Mouse (Mus musculus) central nervous system, embryonic 11.5 days (tissue): ENCODE results near the gene Recql5. TPM values are rescaled to one million over a fixed set of nuclear protein-coding genes. Genes with fewer than 3 reads are reported as not detected.

Experiments
- polyA plus RNA-seq: library from polyadenylated mRNA; depleted of rRNA; stranded (reverse); fragments of >200 nt; gene quantifications from 2 replicates; pipeline ENCODE4 v1.2.3, GENCODE M21; 2012; rRNA removed

The Recql5 gene
- polyA plus RNA-seq = 27.1 and 28.0 TPM in 2 replicates

GRCm38 (mm10) chr11:115933108-115933746 is at the start of gene Recql5, which contains the start of gene Sap30bp:
Gene Recql5 (minus strand): TSS chr11:115933477.
Gene Sap30bp (plus strand): TSS chr11:115933282.

GRCm38 (mm10) chr11:115974309-115975082 is 41.2 kb upstream of the Recql5 start, which contains the start of gene Itgb4:
Gene Itgb4 (plus strand): TSS chr11:115974709.

GRCm38 (mm10) chr11:115911632-115912376 is 21.5 kb downstream of the Recql5 start, which contains the start of gene Smim6:
Gene Smim6 (plus strand): TSS chr11:115912017.

GRCm38 (mm10) chr11:115899486-115900266 is 33.6 kb downstream of the Recql5 start, which contains the start of gene Smim5:
Gene Smim5 (plus strand): TSS chr11:115899966.

GRCm38 (mm10) chr11:115858354-115858753 is 74.9 kb downstream of the Recql5 start, which contains the start of gene Myo15b:
Gene Myo15b (plus strand): TSS chr11:115858406.

Other genes with a start within 250 kb of the Recql5 start
- 66.4 and 72.0 TPM in 2 replicates for gene Grb2, start 224.9 kb downstream of the Recql5 start, polyA plus RNA-seq
- 35.3 and 43.4 TPM in 2 replicates for gene Tmem94, start 168.0 kb downstream of the Recql5 start, polyA plus RNA-seq
- gene Caskin2, start 119.8 kb downstream of the Recql5 start, polyA plus RNA-seq = 22.0 and 25.5 TPM in 2 replicates
- gene Tsen54, start 118.8 kb downstream of the Recql5 start, polyA plus RNA-seq = 27.6 and 38.3 TPM in 2 replicates
- gene Llgl2, start 109.4 kb downstream of the Recql5 start, polyA plus RNA-seq = 5.4 and 6.8 TPM in 2 replicates
- gene Myo15b, start 75.1 kb downstream of the Recql5 start, polyA plus RNA-seq = 0.36 and 0.45 TPM in 2 replicates
- gene Smim5, start 33.5 kb downstream of the Recql5 start, polyA plus RNA-seq = 2.5 and 2.6 TPM in 2 replicates
- gene Smim6, start 21.5 kb downstream of the Recql5 start, polyA plus RNA-seq = 0.19 and 0.34 TPM in 2 replicates
- gene Sap30bp, start 195 bp downstream of the Recql5 start, polyA plus RNA-seq = 75.4 and 142 TPM in 2 replicates
- 0.67 and 0.72 TPM in 2 replicates for gene Itgb4, start 41.2 kb upstream of the Recql5 start, polyA plus RNA-seq
- gene Galk1, start 79.2 kb upstream of the Recql5 start, polyA plus RNA-seq = 72.5 and 76.2 TPM in 2 replicates
- 838 and 897 TPM in 2 replicates for gene H3f3b, start 94.5 kb upstream of the Recql5 start, polyA plus RNA-seq
- 57.1 and 63.4 TPM in 2 replicates for gene Unk, start 96.8 kb upstream of the Recql5 start, polyA plus RNA-seq
- 2.0 and 3.3 TPM in 2 replicates for gene Unc13d, start 144.5 kb upstream of the Recql5 start, polyA plus RNA-seq
- 42.1 and 67.0 TPM in 2 replicates for gene Wbp2, start 153.5 kb upstream of the Recql5 start, polyA plus RNA-seq
- 3.0 TPM in 2 replicates for gene Trim47, start 193.7 kb upstream of the Recql5 start, polyA plus RNA-seq
- 1.6 and 2.8 TPM in 2 replicates for gene Trim65, start 197.7 kb upstream of the Recql5 start, polyA plus RNA-seq
- 41.1 and 57.1 TPM in 2 replicates for gene Mrpl38, start 205.4 kb upstream of the Recql5 start, polyA plus RNA-seq
- gene Fbf1, start 234.7 kb upstream of the Recql5 start, polyA plus RNA-seq = 90.4 and 121 TPM in 2 replicates